Mouse (Mus musculus): Measurements from ENCODE around the gene Prf1.
A peak's percentile ranks its signal among the peaks of the same experiment; 100 is the strongest.

The Prf1 gene

GRCm38 (mm10) chr10:61297477-61297876 is at the start of gene Prf1:
Gene Prf1 (plus strand): TSS chr10:61297833.
- no peak for DNase-seq

- DNase-seq = no peak
Measured at GRCm38 (mm10) chr10:61248596-61249114, 49.0 kb upstream of the Prf1 start.

GRCm38 (mm10) chr10:61249951-61250350 is 47.7 kb upstream of the Prf1 start:
- DNase-seq = no peak

- peak; percentile 74 for DNase-seq
Measured at GRCm38 (mm10) chr10:61254761-61255160, 42.9 kb upstream of the Prf1 start.

- no peak for DNase-seq
Measured at GRCm38 (mm10) chr10:61255190-61255589, 42.4 kb upstream of the Prf1 start.

- DNase-seq = no peak
Measured at GRCm38 (mm10) chr10:61256665-61257064, 41.0 kb upstream of the Prf1 start.

- DNase-seq = no peak
Measured at GRCm38 (mm10) chr10:61258131-61258530, 39.5 kb upstream of the Prf1 start.

- DNase-seq = no peak
Measured at GRCm38 (mm10) chr10:61261229-61262156, 36.1 kb upstream of the Prf1 start.

GRCm38 (mm10) chr10:61263606-61264005 is 34.0 kb upstream of the Prf1 start:
- DNase-seq = no peak

GRCm38 (mm10) chr10:61267378-61267777 is 30.3 kb upstream of the Prf1 start:
- no peak for DNase-seq

GRCm38 (mm10) chr10:61272089-61272626 is 25.5 kb upstream of the Prf1 start:
- DNase-seq = no peak

GRCm38 (mm10) chr10:61272631-61273030 is 25.0 kb upstream of the Prf1 start:
- no peak for DNase-seq

GRCm38 (mm10) chr10:61273081-61273843 is 24.4 kb upstream of the Prf1 start, which contains the start of gene Adamts14:
Gene Adamts14 (minus strand): TSS chr10:61273438.
- no peak for DNase-seq

GRCm38 (mm10) chr10:61273844-61274215 is 23.8 kb upstream of the Prf1 start:
- DNase-seq = no peak

- DNase-seq = no peak
Measured at GRCm38 (mm10) chr10:61274532-61274931, 23.1 kb upstream of the Prf1 start.

GRCm38 (mm10) chr10:61275669-61276110 is 21.9 kb upstream of the Prf1 start:
- DNase-seq = no peak

- DNase-seq = no peak
Measured at GRCm38 (mm10) chr10:61277051-61277450, 20.6 kb upstream of the Prf1 start.

- DNase-seq = no peak
Measured at GRCm38 (mm10) chr10:61277918-61278674, 19.5 kb upstream of the Prf1 start.

GRCm38 (mm10) chr10:61281115-61281514 is 16.5 kb upstream of the Prf1 start:
- DNase-seq = no peak

- DNase-seq = no peak
Measured at GRCm38 (mm10) chr10:61284309-61284708, 13.3 kb upstream of the Prf1 start.

- peak; percentile 34 for DNase-seq
Measured at GRCm38 (mm10) chr10:61285271-61285670, 12.4 kb upstream of the Prf1 start.

GRCm38 (mm10) chr10:61286246-61286645 is 11.4 kb upstream of the Prf1 start:
- no peak for DNase-seq

Data from cerebellum, adult 11 months (tissue).